Mouse (Mus musculus): ENCODE results near the gene Zfp467.

The Zfp467 gene

GRCm38 (mm10) chr6:48445181-48446101, at the start of gene Zfp467:
Gene Zfp467 (minus strand): TSS chr6:48445825.
- in situ Hi-C loops (cut with MboI; ENCODE audit: low sequenced_read_pairs) = no loop called here

- in situ Hi-C loops (cut with MboI; ENCODE audit: low sequenced_read_pairs) = no loop called here
Measured at GRCm38 (mm10) chr6:48493136-48493730, 47.6 kb upstream of the Zfp467 start.

- in situ Hi-C loops (cut with MboI; ENCODE audit: low sequenced_read_pairs) = no loop called here
Measured at GRCm38 (mm10) chr6:48491361-48491760, 45.7 kb upstream of the Zfp467 start.

- in situ Hi-C loops (cut with MboI; ENCODE audit: low sequenced_read_pairs) = no loop called here
Measured at GRCm38 (mm10) chr6:48489741-48490140, 44.1 kb upstream of the Zfp467 start.

- in situ Hi-C loops (cut with MboI; ENCODE audit: low sequenced_read_pairs) = no loop called here
Measured at GRCm38 (mm10) chr6:48487747-48488725, 42.4 kb upstream of the Zfp467 start.

GRCm38 (mm10) chr6:48482501-48482900, 36.9 kb upstream of the Zfp467 start:
- in situ Hi-C loops (cut with MboI; ENCODE audit: low sequenced_read_pairs) = no loop called here

- in situ Hi-C loops (cut with MboI; ENCODE audit: low sequenced_read_pairs) = no loop called here
Measured at GRCm38 (mm10) chr6:48478446-48478845, 32.8 kb upstream of the Zfp467 start.

- in situ Hi-C loops (cut with MboI; ENCODE audit: low sequenced_read_pairs) = no loop called here
Measured at GRCm38 (mm10) chr6:48470739-48471138, 25.1 kb upstream of the Zfp467 start.

GRCm38 (mm10) chr6:48467490-48467889, 21.9 kb upstream of the Zfp467 start:
- in situ Hi-C loops (cut with MboI; ENCODE audit: low sequenced_read_pairs) = no loop called here

- in situ Hi-C loops (cut with MboI; ENCODE audit: low sequenced_read_pairs) = no loop called here
Measured at GRCm38 (mm10) chr6:48466715-48467114, 21.1 kb upstream of the Zfp467 start.

GRCm38 (mm10) chr6:48464966-48465679, 19.5 kb upstream of the Zfp467 start:
- in situ Hi-C loops (cut with MboI; ENCODE audit: low sequenced_read_pairs) = no loop called here

GRCm38 (mm10) chr6:48452771-48453170, 7.1 kb upstream of the Zfp467 start:
- in situ Hi-C loops (cut with MboI; ENCODE audit: low sequenced_read_pairs) = no loop called here

- in situ Hi-C loops (cut with MboI; ENCODE audit: low sequenced_read_pairs) = no loop called here
Measured at GRCm38 (mm10) chr6:48452151-48452550, 6.5 kb upstream of the Zfp467 start.

GRCm38 (mm10) chr6:48448527-48448926, 2.9 kb upstream of the Zfp467 start:
- in situ Hi-C loops (cut with MboI; ENCODE audit: low sequenced_read_pairs) = no loop called here

GRCm38 (mm10) chr6:48447929-48448328, 2.3 kb upstream of the Zfp467 start, which contains the start of gene Sspo:
Gene Sspo (plus strand): TSS chr6:48448229.
- in situ Hi-C loops (cut with MboI; ENCODE audit: low sequenced_read_pairs) = no loop called here

- in situ Hi-C loops (cut with MboI; ENCODE audit: low sequenced_read_pairs) = no loop called here
Measured at GRCm38 (mm10) chr6:48446896-48447295, 1.3 kb upstream of the Zfp467 start.

- in situ Hi-C loops (cut with MboI; ENCODE audit: low sequenced_read_pairs) = no loop called here
Measured at GRCm38 (mm10) chr6:48446256-48446655, 631 bp upstream of the Zfp467 start.

GRCm38 (mm10) chr6:48444310-48445180, 1.1 kb downstream of the Zfp467 start:
- in situ Hi-C loops (cut with MboI; ENCODE audit: low sequenced_read_pairs) = no loop called here

- in situ Hi-C loops (cut with MboI; ENCODE audit: low sequenced_read_pairs) = no loop called here
Measured at GRCm38 (mm10) chr6:48443592-48444309, 1.9 kb downstream of the Zfp467 start.

Measured in CH12F3 (cell line).